Mouse (Mus musculus): Measurements from ENCODE around the gene Gtf2a1l.

DNA sequence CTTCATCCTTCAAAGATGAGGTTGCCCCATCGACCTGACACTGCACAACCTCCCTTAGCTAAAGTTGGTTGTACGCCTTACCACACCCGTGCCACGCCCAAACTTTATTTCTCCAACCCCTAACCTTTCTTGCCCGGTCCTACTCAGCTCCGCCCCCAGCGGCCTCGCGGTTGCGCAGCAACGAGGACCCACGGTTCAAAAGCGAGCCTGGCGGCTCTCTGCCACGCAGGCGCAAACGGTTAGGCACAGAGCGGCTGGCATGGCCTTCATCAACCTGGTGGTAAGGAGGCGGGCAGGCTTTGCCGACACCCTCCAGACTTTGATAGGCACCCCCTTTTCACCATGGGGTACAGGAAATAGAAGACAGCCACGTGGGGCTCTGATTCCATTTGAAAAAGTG is at the start of gene Gtf2a1l:
- TF ChIP-seq CTCF (conservative IDR thresholded peaks at IDR 0.05 in 1 of 2, IDR thresholded peaks at IDR 0.05 in 1 of 2; ENCODE audit: low read depth in 2 of 2, low read length in 2 of 2) (no peak), E2F4 (IDR thresholded peaks at IDR 0.05; ENCODE audit: insufficient replicate concordance, low read depth, low read length) (no peak), POLR2A (IDR thresholded peaks at IDR 0.05; ENCODE audit: low read depth, low read length) (no peak)
